8 mouse cellular contexts compared by ENCODE assay signal in genomic region chr19:4268566-4269361, GRCm38 (mm10). TPM values are rescaled to one million over a fixed set of nuclear protein-coding genes. Genes with fewer than 3 reads are reported as not detected.
DNase-seq lines count a peak whose midpoint lies in the region; ATAC-seq and TF ChIP-seq lines count a peak whose summit lies in the region.

Ssh3 (minus strand) TSS chr19:4269180.

- peak within 1 kb of the TSS; percentile 65 for H3K4me3 ChIP-seq in heart, embryonic 10.5 days
- H3K4me3 ChIP-seq in kidney, embryonic 14.5 days (ENCODE audit: low read length) = peak within 1 kb of the TSS; percentile 48
- H3K4me3 ChIP-seq in midbrain, postnatal 0 days (ENCODE audit: low read depth, low read length) = peak within 1 kb of the TSS; percentile 32
- peak within 1 kb of the TSS; percentile 49 for H3K4me3 ChIP-seq in stomach, embryonic 15.5 days (replicated peaks)

- 0 out of 2 replicates have a peak, but pooled peaks cover 4% of the 10 kb centered on the region for H3K36me3 ChIP-seq in heart, embryonic 10.5 days
- H3K36me3 ChIP-seq in kidney, embryonic 14.5 days (ENCODE audit: control insufficient read depth, insufficient read depth, low read length) = no peaks in the 10 kb centered on the region; the same call in 1 of the 2 replicates
- H3K36me3 ChIP-seq in midbrain, postnatal 0 days (ENCODE audit: insufficient read depth, low read length) = peaks cover 26% of the 10 kb centered on the region
- 0 out of 2 replicates have a peak, but pooled peaks cover 3% of the 10 kb centered on the region for H3K36me3 ChIP-seq in stomach, embryonic 15.5 days

- WGBS in heart, embryonic 10.5 days = 5% methylated on average over 46 of the region's 46 CpGs
- WGBS in kidney, embryonic 14.5 days = 5% methylated on average over 46 of the region's 46 CpGs
- WGBS in midbrain, postnatal 0 days = 9% methylated on average over 46 of the region's 46 CpGs
- 9% methylated on average over 46 of the region's 46 CpGs for WGBS in stomach, embryonic 15.5 days

- peaks cover 10% of the 10 kb centered on the region for H3K4me1 ChIP-seq in heart, embryonic 10.5 days
- no peaks in the 10 kb centered on the region for H3K4me1 ChIP-seq in kidney, embryonic 14.5 days (ENCODE audit: control insufficient read depth, insufficient read depth, low read length)
- H3K4me1 ChIP-seq in midbrain, postnatal 0 days (ENCODE audit: insufficient read depth, low read length) = peaks cover 5% of the 10 kb centered on the region; the same call in 1 of the 2 replicates
- H3K4me1 ChIP-seq in stomach, embryonic 15.5 days = 0 out of 2 replicates have a peak, but pooled peaks cover 9% of the 10 kb centered on the region

- peak within 1 kb of the TSS; percentile 77 for H3K4me2 ChIP-seq in kidney, embryonic 14.5 days (replicated peaks; ENCODE audit: low read depth, low read length)
- peak within 1 kb of the TSS; percentile 55 for H3K4me2 ChIP-seq in midbrain, postnatal 0 days (ENCODE audit: low read depth, low read length, poor library complexity, severe bottlenecking)
- H3K4me2 ChIP-seq in stomach, embryonic 15.5 days = peak within 1 kb of the TSS; percentile 65

- no peak for TF ChIP-seq CTCF in midbrain, postnatal 0 days (IDR thresholded peaks at IDR 0.05)

- ATAC-seq in erythroblast, adult 5-6 weeks (replicated peaks; ENCODE audit: low FRiP score, poor library complexity, severe bottlenecking) = peak; percentile 55
- peak; percentile 82 for ATAC-seq in kidney, embryonic 14.5 days (ENCODE audit: low FRiP score, low TSS enrichment)
- ATAC-seq in midbrain, postnatal 0 days (ENCODE audit: low FRiP score) = peak; percentile 57; the same call in 1 of the 2 replicates
- peak; percentile 94 for ATAC-seq in stomach, embryonic 15.5 days (ENCODE audit: insufficient read depth, low FRiP score, low read depth)

- peak within 1 kb of the TSS; percentile 26 for H3K27ac ChIP-seq in heart, embryonic 10.5 days
- H3K27ac ChIP-seq in kidney, embryonic 14.5 days (ENCODE audit: low read depth, low read length) = no peak within 1 kb of the TSS; the same call in 1 of the 2 replicates
- H3K27ac ChIP-seq in midbrain, postnatal 0 days (ENCODE audit: low read depth, low read length) = no peak within 1 kb of the TSS; the same call in 1 of the 2 replicates
- H3K27ac ChIP-seq in stomach, embryonic 15.5 days = peak within 1 kb of the TSS; percentile 57

- DNase-seq in A20 (ENCODE audit: low read depth, low spot score) = peak; percentile 48
- DNase-seq in adrenal gland, postnatal 36 days = peak; percentile 87 to 90
- peak; percentile 83 for DNase-seq in heart, embryonic 10.5 days (ENCODE audit: low spot score)
- DNase-seq in liver = peak; percentile 73
- peak; percentile 56 for DNase-seq in midbrain, postnatal 0 days (ENCODE audit: low spot score)

- H3K27me3 ChIP-seq in heart, embryonic 10.5 days (ENCODE audit: insufficient read depth, poor library complexity, severe bottlenecking) = peaks cover 75% of the 10 kb centered on the region
- peaks cover 5% of the 10 kb centered on the region; the same call in 1 of the 2 replicates for H3K27me3 ChIP-seq in kidney, embryonic 14.5 days (ENCODE audit: control insufficient read depth, insufficient read depth, low read length)
- no peaks in the 10 kb centered on the region for H3K27me3 ChIP-seq in midbrain, postnatal 0 days (ENCODE audit: insufficient read depth, low read length)
- H3K27me3 ChIP-seq in stomach, embryonic 15.5 days (replicated peaks) = no peaks in the 10 kb centered on the region

- peak within 1 kb of the TSS; percentile 63 for H3K9ac ChIP-seq in kidney, embryonic 14.5 days (ENCODE audit: low read depth, low read length)
- H3K9ac ChIP-seq in midbrain, postnatal 0 days (replicated peaks; ENCODE audit: low read length, poor library complexity, severe bottlenecking) = peak within 1 kb of the TSS; percentile 42
- peak within 1 kb of the TSS; percentile 40; the same call in 1 of the 2 replicates for H3K9ac ChIP-seq in stomach, embryonic 15.5 days

- H3K9me3 ChIP-seq in heart, embryonic 10.5 days = no peaks in the 10 kb centered on the region
- no peaks in the 10 kb centered on the region for H3K9me3 ChIP-seq in kidney, embryonic 14.5 days (ENCODE audit: control insufficient read depth, low read length)
- H3K9me3 ChIP-seq in midbrain, postnatal 0 days (ENCODE audit: low read length) = no peaks in the 10 kb centered on the region
- no peaks in the 10 kb centered on the region for H3K9me3 ChIP-seq in stomach, embryonic 15.5 days

RNA-seq across cellular contexts. Expression of gene Ssh3, which starts in this region (rescaled TPM):
- total RNA-seq in adrenal gland, postnatal 36 days (2021) = 10 to 100 TPM; 28.1 to 30.1 TPM
- total RNA-seq in erythroblast, adult 5-6 weeks (2015; ENCODE audit: low replicate concordance) = 0.42 and 3.8 TPM in 2 replicates
- total RNA-seq in erythroblast, adult 5-6 weeks (2017; ENCODE audit: low replicate concordance) = 3.0 and 3.2 TPM in 2 replicates
- 2.9 and 3.5 TPM in 2 replicates for polyA plus RNA-seq in heart, embryonic 10.5 days (2016; fragmentation: Nextera tagmentation; extraction: Ambion mirVana)
- 10.7 and 13.0 TPM in 2 replicates for polyA plus RNA-seq in kidney, embryonic 14.5 days (2014; fragmentation: Nextera tagmentation; extraction: Ambion mirVana)
- 40.6 and 67.7 TPM in 2 replicates for total RNA-seq in midbrain, postnatal 0 days (2014; rRNA removed)
- 18.6 and 20.7 TPM in 2 replicates for polyA plus RNA-seq in midbrain, postnatal 0 days (2015; fragmentation: Nextera tagmentation; extraction: Ambion mirVana)
- 27.6 and 32.6 TPM in 2 replicates for polyA plus RNA-seq in stomach, embryonic 15.5 days (2015; fragmentation: Nextera tagmentation; extraction: Ambion mirVana)

Comparison
In these comparisons a context has a peak if more than half of its experiments do, and no peak if none do; other contexts are left out.
1. H3K27ac ChIP-seq: peak in heart, embryonic 10.5 days (single experiment) and stomach, embryonic 15.5 days (single experiment); none in kidney, embryonic 14.5 days (single experiment) and midbrain, postnatal 0 days (single experiment).
2. Peak in every context shown above with its lines, with median percentiles within 50 percentile points of each other: DNase-seq, ATAC-seq, H3K4me3 ChIP-seq, H3K4me2 ChIP-seq and H3K9ac ChIP-seq.